Mouse (Mus musculus) adrenal gland, adult 10 weeks (tissue): Measurements from ENCODE around the gene Pnpla1. TPM values are rescaled to one million over a fixed set of nuclear protein-coding genes. Genes with fewer than 3 reads are reported as not detected.

Experiments used
- polyA plus RNA-seq: library from polyadenylated mRNA; stranded (reverse); fragments of 350-450 nt; fragmentation: Illumina TruSeq; extraction: RNeasy Lipid Tissue Mini Kit (QIAGEN cat#74804); gene quantifications from one replicate; pipeline ENCODE4 v1.2.3, GENCODE M21; 2014; ENCODE audit warnings: low read depth, low replicate concordance

The Pnpla1 gene
- not detected for polyA plus RNA-seq

DNA sequence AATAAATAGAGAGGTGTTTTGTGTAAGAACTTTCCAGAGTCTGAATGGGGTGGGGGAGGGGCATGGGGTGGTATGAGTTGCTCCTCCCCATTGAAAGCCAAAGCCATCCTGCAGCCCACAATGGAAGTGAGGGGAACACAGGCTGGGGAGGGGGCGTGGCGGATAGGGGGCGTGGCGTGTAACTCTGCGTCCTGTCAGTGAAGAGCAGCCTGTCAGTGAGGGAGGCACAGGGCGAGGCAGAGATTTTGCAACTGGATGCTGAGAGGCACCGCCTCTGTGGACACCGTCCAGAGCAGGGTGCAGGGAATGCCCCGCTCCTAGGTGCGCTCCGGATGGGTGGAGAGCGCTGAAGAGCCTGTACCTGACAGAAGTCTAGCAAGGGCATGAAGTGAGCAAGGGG, at the start of gene Pnpla1:
Pnpla1 (plus strand) TSS at position 207 of the 400 bp plus-strand sequence.

DNA sequence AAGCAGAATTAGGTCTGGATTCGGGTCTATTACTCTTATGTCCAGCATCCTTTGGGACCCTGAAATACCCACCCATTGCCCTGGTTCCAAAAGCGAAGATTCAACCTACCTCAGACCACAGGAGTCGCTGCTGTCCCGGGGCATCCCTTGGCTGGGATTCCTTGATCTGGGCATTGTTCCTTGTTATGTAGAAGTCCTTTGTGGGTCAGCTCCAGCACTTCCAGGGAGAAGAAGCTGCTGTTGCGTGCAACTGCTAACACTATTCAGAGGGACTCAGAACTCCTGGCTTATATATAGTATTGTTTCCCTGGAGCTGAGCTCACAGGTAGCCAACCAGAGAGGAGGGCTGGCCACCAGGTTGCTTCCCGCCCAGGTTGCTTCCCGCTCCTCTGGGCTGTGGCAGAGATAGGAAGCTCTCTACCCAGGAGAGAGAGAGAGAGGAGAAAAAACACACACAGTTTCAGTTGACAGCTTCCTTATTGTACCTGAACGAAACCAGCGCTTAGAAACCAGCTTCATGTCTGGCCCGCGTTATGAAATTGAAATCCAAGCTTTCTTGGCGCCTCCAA, 56.9 kb downstream of the Pnpla1 start, which contains the start of gene 4930539E08Rik:
4930539E08Rik (minus strand) TSS at position 265 of the 569 bp plus-strand sequence.

Other genes starting within 250 kb of the Pnpla1 start
- 106 TPM for gene Srpk1, start 235.7 kb upstream of the Pnpla1 start, polyA plus RNA-seq
- gene Slc26a8, start 168.2 kb upstream of the Pnpla1 start, polyA plus RNA-seq = 0.82 TPM
- 77.4 TPM for gene Mapk14, start 167.1 kb upstream of the Pnpla1 start, polyA plus RNA-seq
- gene AC170998.1, start 132.3 kb upstream of the Pnpla1 start, polyA plus RNA-seq = 2.0 TPM
- 10.0 TPM for gene Mapk13, start 89.1 kb upstream of the Pnpla1 start, polyA plus RNA-seq
- gene Brpf3, start 57.3 kb upstream of the Pnpla1 start, polyA plus RNA-seq = 41.6 TPM
- gene 4930539E08Rik, start 56.9 kb downstream of the Pnpla1 start, polyA plus RNA-seq = not detected
- gene Pxt1, start 85.4 kb downstream of the Pnpla1 start, polyA plus RNA-seq = not detected
- gene Kctd20, start 93.5 kb downstream of the Pnpla1 start, polyA plus RNA-seq = 42.3 TPM
- gene Stk38, start 149.6 kb downstream of the Pnpla1 start, polyA plus RNA-seq = 94.6 TPM
- 414 TPM for gene Srsf3, start 174.2 kb downstream of the Pnpla1 start, polyA plus RNA-seq
- gene Cdkn1a, start 232.6 kb downstream of the Pnpla1 start, polyA plus RNA-seq = 46.2 TPM